Comparison of ENCODE assay signal across 20 mouse cellular contexts in genomic region chr9:40917871-40918613, GRCm38 (mm10). TPM values are rescaled to one million over a fixed set of nuclear protein-coding genes. Genes with fewer than 3 reads are reported as not detected.
DNase-seq lines count a peak whose midpoint lies in the region; ATAC-seq and TF ChIP-seq lines count a peak whose summit lies in the region.
"Had no signal": no experiment of that assay in that cellular context is flagged by ENCODE, and none has a peak within 500 bp of the region (broad histone marks: within the 10 kb centered on the region; RNA-seq: fewer than 3 reads in every experiment).

No protein-coding gene starts in this region.

- no peak for TF ChIP-seq CTCF in left cerebral cortex, adult 2 months (IDR thresholded peaks at IDR 0.05)
- no peak for TF ChIP-seq CTCF in gastrocnemius, adult 2 months (IDR thresholded peaks at IDR 0.05)

- DNase-seq in heart, adult 11 months, result peak; percentile 67
- DNase-seq in A20 (ENCODE audit: low read depth, low spot score), result peak; percentile 70
- DNase-seq in c-Kit-positive CD71-negative TER-119-negative erythroid progenitor cells, embryonic 14.5 days (ENCODE audit: low read depth), result peak; percentile 8
- peak; percentile 33 for DNase-seq in limb, embryonic 11.5 days (ENCODE audit: low spot score)
- DNase-seq in left cerebral cortex, adult 2 months (ENCODE audit: extremely low spot score in 1 of 2, low spot score in 2 of 2), result no peak
- DNase-seq in right cerebral cortex, postnatal 4 days, result no peak
- DNase-seq in gastrocnemius, adult 2 months, result no peak
- DNase-seq: adrenal gland, postnatal 25 days; cerebellum, adult 11-12 months; layer of hippocampus, postnatal 36 days; right cerebral cortex, postnatal 14 days; thymus, postnatal 4 days had no signal

- ATAC-seq in heart, embryonic 11.5 days (replicated peaks; ENCODE audit: insufficient number of reproducible peaks, low FRiP score, low TSS enrichment), result no peak
- peak; percentile 54; the same call in 1 of the 2 replicates for ATAC-seq in limb, embryonic 11.5 days (ENCODE audit: insufficient number of reproducible peaks, low FRiP score, low TSS enrichment, low read depth)
- ATAC-seq: midbrain, embryonic 13.5 days had no signal

- intact Hi-C loops in left cerebral cortex, adult 2 months (cut with DNase I), result no loop called here
- intact Hi-C loops in gastrocnemius, adult 2 months (cut with DNase I), result no loop called here

- H3K27ac ChIP-seq in heart, embryonic 11.5 days (ENCODE audit: low read depth, low read length), result no peak overlapping the region
- H3K27ac ChIP-seq in limb, embryonic 11.5 days (replicated peaks; ENCODE audit: low read depth, low read length), result no peak overlapping the region
- no peak overlapping the region for H3K27ac ChIP-seq in left cerebral cortex, adult 2 months
- H3K27ac ChIP-seq in gastrocnemius, adult 2 months, result no peak overlapping the region
- H3K27ac ChIP-seq: heart, embryonic 15.5 days; hindbrain, embryonic 10.5 days; midbrain, embryonic 13.5 days had no signal

- H3K36me3 ChIP-seq in heart, embryonic 11.5 days (ENCODE audit: control insufficient read depth, insufficient read depth, low read length), result no peaks in the 10 kb centered on the region
- H3K36me3 ChIP-seq in limb, embryonic 11.5 days (ENCODE audit: control insufficient read depth, insufficient read depth, low read length), result no peaks in the 10 kb centered on the region
- H3K36me3 ChIP-seq: G1E; heart, embryonic 15.5 days; hindbrain, embryonic 10.5 days; midbrain, embryonic 13.5 days had no signal

- 66% methylated on average over 12 of the region's 12 CpGs for WGBS in heart, embryonic 11.5 days (ENCODE audit: insufficient replicate concordance)
- 24% methylated on average over 12 of the region's 12 CpGs for WGBS in limb, embryonic 11.5 days

- no peaks in the 10 kb centered on the region for H3K4me1 ChIP-seq in heart, embryonic 11.5 days (ENCODE audit: control insufficient read depth, insufficient read depth, low read length)
- H3K4me1 ChIP-seq in limb, embryonic 11.5 days (ENCODE audit: control insufficient read depth, insufficient read depth, low read length), result peaks cover 3% of the 10 kb centered on the region; the same call in 1 of the 2 replicates
- H3K4me1 ChIP-seq: heart, embryonic 15.5 days had no signal

- H3K4me3 ChIP-seq in heart, embryonic 11.5 days (ENCODE audit: low read depth, low read length), result no peak overlapping the region
- H3K4me3 ChIP-seq in limb, embryonic 11.5 days (ENCODE audit: low read depth, low read length), result no peak overlapping the region
- H3K4me3 ChIP-seq in left cerebral cortex, adult 2 months, result no peak overlapping the region
- no peak overlapping the region for H3K4me3 ChIP-seq in gastrocnemius, adult 2 months
- H3K4me3 ChIP-seq: erythroblast, embryonic 14.5 days; heart, embryonic 15.5 days; hindbrain, embryonic 10.5 days; midbrain, embryonic 13.5 days had no signal

- no peaks in the 10 kb centered on the region for H3K27me3 ChIP-seq in heart, embryonic 11.5 days (ENCODE audit: control insufficient read depth, insufficient read depth, low read length)
- no peaks in the 10 kb centered on the region for H3K27me3 ChIP-seq in limb, embryonic 11.5 days (ENCODE audit: control insufficient read depth, insufficient read depth, low read length)
- H3K27me3 ChIP-seq: heart, embryonic 15.5 days had no signal

- H3K9ac ChIP-seq in heart, embryonic 11.5 days (ENCODE audit: low read depth, low read length), result no peak overlapping the region
- no peak overlapping the region for H3K9ac ChIP-seq in limb, embryonic 11.5 days (ENCODE audit: low read length)
- H3K9ac ChIP-seq: heart, embryonic 15.5 days; midbrain, embryonic 13.5 days had no signal

- H3K4me2 ChIP-seq in heart, embryonic 11.5 days, result no peak overlapping the region
- no peak overlapping the region for H3K4me2 ChIP-seq in limb, embryonic 11.5 days (ENCODE audit: low read depth, severe bottlenecking)
- H3K4me2 ChIP-seq: heart, embryonic 15.5 days; midbrain, embryonic 13.5 days had no signal

- no peaks in the 10 kb centered on the region for H3K9me3 ChIP-seq in heart, embryonic 11.5 days (replicated peaks; ENCODE audit: control insufficient read depth, low read length)
- H3K9me3 ChIP-seq in limb, embryonic 11.5 days (ENCODE audit: control insufficient read depth, low read length), result no peaks in the 10 kb centered on the region
- H3K9me3 ChIP-seq: G1E; heart, embryonic 15.5 days; hindbrain, embryonic 10.5 days; midbrain, embryonic 13.5 days had no signal

RNA-seq across cellular contexts. Expression of gene Bsx, which starts 44.1 kb away (rescaled TPM):
- not detected in 2 replicates for polyA plus RNA-seq in heart, embryonic 11.5 days (2014; fragmentation: Nextera tagmentation; extraction: Ambion mirVana)
- polyA plus RNA-seq in limb, embryonic 11.5 days (2014; fragmentation: Nextera tagmentation; extraction: Ambion mirVana), result not detected in 2 replicates
- total RNA-seq in left cerebral cortex, adult 2 months (2021), result not detected
- not detected for total RNA-seq in gastrocnemius, adult 2 months (2021)
- total RNA-seq: adrenal gland, postnatal 25 days; G1E; gastrocnemius, postnatal 4 days; layer of hippocampus, postnatal 36 days had no signal
- polyA plus RNA-seq: erythroblast, embryonic 14.5 days; G1E; heart, embryonic 15.5 days; hindbrain, embryonic 10.5 days; liver, embryonic 16.5 days had no signal

RNA-seq across cellular contexts. Expression of gene Jhy, which starts 45.9 kb away (rescaled TPM):
- 0.08 TPM in 1 of 2 replicates, not detected in the other for polyA plus RNA-seq in heart, embryonic 11.5 days (2014; fragmentation: Nextera tagmentation; extraction: Ambion mirVana)
- 0.18 and 0.27 TPM in 2 replicates for polyA plus RNA-seq in limb, embryonic 11.5 days (2014; fragmentation: Nextera tagmentation; extraction: Ambion mirVana)
- total RNA-seq in left cerebral cortex, adult 2 months (2021), result under 1 TPM; 0.61 to 0.68 TPM
- not detected for total RNA-seq in gastrocnemius, adult 2 months (2021)
- total RNA-seq: gastrocnemius, postnatal 4 days had no signal
- polyA plus RNA-seq: G1E; heart, embryonic 15.5 days; liver, embryonic 16.5 days had no signal

Comparison
In these comparisons a context has a peak if more than half of its experiments do, and no peak if none do; other contexts are left out.
1. DNase-seq: peak in heart, adult 11 months (single experiment), A20 (single experiment), c-Kit-positive CD71-negative TER-119-negative erythroid progenitor cells, embryonic 14.5 days (single experiment) and limb, embryonic 11.5 days (single experiment); none in left cerebral cortex, adult 2 months (0 of 2), right cerebral cortex, postnatal 4 days (single experiment) and gastrocnemius, adult 2 months (single experiment).